Mouse (Mus musculus) liver, embryonic 16.5 days (tissue): ENCODE data around the gene Yipf2. TPM values are rescaled to one million over a fixed set of nuclear protein-coding genes. Genes with fewer than 3 reads are reported as not detected.
"Not testable (repeated sequence)": the region's sequence is repeated elsewhere in the genome, so short reads cannot be mapped to it uniquely, and the experiment has no call there.

Experiments
- ATAC-seq: fragments of 200-750 bp; cut with Nextera tagmentation; 2 replicates; pipeline ENCODE4 v1.8.0; 2017; ENCODE audit warnings: low read depth, mild to moderate bottlenecking, moderate number of reproducible peaks, moderate library complexity
- H3K27ac ChIP-seq: fragments of 300-500 bp; sonication (generic); 2 replicates; pipeline ENCODE4 v1.5.1; 2014; ENCODE audit warnings: mild to moderate bottlenecking, low read length
- H3K27me3 ChIP-seq: fragments of 300-500 bp; sonication (generic); 2 replicates; pipeline ENCODE4 v1.6.1; 2014; ENCODE audit warnings: low read depth, low read length, mixed read lengths; ENCODE audit not compliant: control insufficient read depth, insufficient read depth
- H3K36me3 ChIP-seq: fragments of 300-500 bp; sonication (generic); 2 replicates; pipeline ENCODE4 v1.6.1; 2014; ENCODE audit warnings: mild to moderate bottlenecking; ENCODE audit not compliant: control insufficient read depth, insufficient read depth
- H3K4me1 ChIP-seq: fragments of 300-500 bp; sonication (generic); 2 replicates; pipeline ENCODE4 v1.6.1; 2014; ENCODE audit warnings: low read depth, low read length, mixed read lengths; ENCODE audit not compliant: control insufficient read depth
- H3K4me2 ChIP-seq: fragments of 300-500 bp; sonication (generic); 2 replicates; pipeline ENCODE4 v1.6.1; 2014; ENCODE audit warnings: low read depth, low read length, mixed read lengths
- H3K4me3 ChIP-seq: fragments of 300-500 bp; sonication (generic); 2 replicates; pipeline ENCODE4 v1.5.1; 2014; ENCODE audit warnings: low read depth, mild to moderate bottlenecking, low read length
- H3K9ac ChIP-seq: fragments of 300-500 bp; sonication (generic); 2 replicates; pipeline ENCODE4 v1.6.1; 2014; ENCODE audit warnings: low read depth, low read length
- H3K9me3 ChIP-seq: fragments of 300-500 bp; sonication (generic); replicated peaks from 2 replicates; pipeline ENCODE4 v1.6.1; 2016; ENCODE audit warnings: low read length; ENCODE audit not compliant: control insufficient read depth
- WGBS: fragments of 180-500 bp; shearing (Covaris S2); extraction: QIAGEN DNeasy Blood & Tissue Kit; methylation state at CpG from one replicate; pipeline ENCODE4 v1.1.7; 2014; ENCODE audit not compliant: insufficient replicate concordance; 5-methylcytosine and 5-hydroxymethylcytosine counted together
- polyA plus RNA-seq: library from polyadenylated mRNA; unstranded; fragments of >200 nt; fragmentation: Nextera tagmentation; extraction: Ambion mirVana; gene quantifications from 2 replicates; pipeline ENCODE4 v1.2.1, GENCODE M21; 2015

Gene Yipf2
- polyA plus RNA-seq, 1 experiment from 2014 or later: 12.5 TPM

DNA sequence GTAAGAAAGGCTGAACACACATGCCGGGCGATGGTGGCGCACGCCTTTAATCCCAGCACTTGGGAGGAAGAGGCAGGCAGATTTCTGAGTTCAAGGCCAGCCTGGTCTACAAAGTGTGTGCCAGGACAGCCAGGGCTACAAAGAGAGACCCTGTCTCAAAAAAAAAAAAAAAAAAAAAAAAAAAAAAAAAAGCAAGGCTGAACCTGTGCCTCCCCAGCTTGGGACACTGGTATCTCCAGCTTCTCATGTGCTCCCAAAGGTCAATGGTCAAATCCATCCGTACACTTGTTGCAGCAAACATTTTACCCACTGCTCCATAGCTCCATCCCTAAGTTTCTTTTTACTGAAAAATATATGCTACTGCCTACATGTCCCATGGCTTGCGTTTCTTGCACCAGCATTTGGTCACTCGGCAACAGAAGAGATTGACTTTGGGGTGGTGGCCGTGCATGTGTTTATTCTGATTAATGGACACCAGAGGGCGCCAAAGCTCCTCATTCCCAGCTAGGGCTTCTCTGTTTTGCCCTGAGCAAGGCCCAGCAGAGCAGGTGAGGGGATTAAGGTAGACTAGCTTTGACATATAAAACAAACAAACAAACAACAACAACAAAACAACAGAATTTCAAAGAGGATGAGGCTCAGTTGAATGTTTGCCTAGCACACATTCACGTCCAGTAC is 9.2 kb upstream of the Yipf2 start:
- Histone ChIP-seq H3K9me3 (no peaks in the 10 kb centered on the region), H3K27ac (no peak overlapping the region), H3K4me2 (no peak overlapping the region), H3K27me3 (no peaks in the 10 kb centered on the region), H3K4me1 (peaks cover 14% of the 10 kb centered on the region), H3K4me3 (no peak overlapping the region), H3K9ac (no peak overlapping the region), H3K36me3 (no peaks in the 10 kb centered on the region)
- peak; percentile 64 for ATAC-seq
- 49% methylated on average over 10 of the region's 10 CpGs for WGBS

DNA sequence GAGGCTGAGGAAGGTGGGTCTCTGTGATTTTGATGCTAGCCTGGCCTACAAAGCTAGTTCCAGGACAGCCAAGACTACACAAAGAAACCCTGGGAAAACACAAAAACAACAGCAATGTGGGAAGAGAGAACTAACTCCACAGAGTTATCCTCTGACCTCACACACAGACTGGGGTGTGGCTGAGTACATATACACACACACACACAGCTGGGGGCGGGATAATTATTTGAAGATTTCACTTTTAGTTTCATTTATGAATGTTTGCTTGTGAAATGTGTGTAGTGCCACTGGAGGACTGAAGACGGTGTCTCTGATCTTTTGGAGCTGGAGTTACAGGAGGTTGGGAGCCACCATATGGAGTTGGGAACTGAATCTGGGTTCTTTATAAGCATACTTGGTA is 8.4 kb upstream of the Yipf2 start:
- WGBS: 63% methylated on average over 2 of the region's 2 CpGs
- no peaks in the 10 kb centered on the region for H3K27me3 ChIP-seq
- H3K36me3 ChIP-seq: no peaks in the 10 kb centered on the region
- peaks cover 14% of the 10 kb centered on the region for H3K4me1 ChIP-seq
- H3K4me2 ChIP-seq: no peak overlapping the region
- H3K4me3 ChIP-seq: no peak overlapping the region
- no peak overlapping the region for H3K27ac ChIP-seq
- H3K9ac ChIP-seq: no peak overlapping the region
- H3K9me3 ChIP-seq: no peaks in the 10 kb centered on the region
- no peak for ATAC-seq

DNA sequence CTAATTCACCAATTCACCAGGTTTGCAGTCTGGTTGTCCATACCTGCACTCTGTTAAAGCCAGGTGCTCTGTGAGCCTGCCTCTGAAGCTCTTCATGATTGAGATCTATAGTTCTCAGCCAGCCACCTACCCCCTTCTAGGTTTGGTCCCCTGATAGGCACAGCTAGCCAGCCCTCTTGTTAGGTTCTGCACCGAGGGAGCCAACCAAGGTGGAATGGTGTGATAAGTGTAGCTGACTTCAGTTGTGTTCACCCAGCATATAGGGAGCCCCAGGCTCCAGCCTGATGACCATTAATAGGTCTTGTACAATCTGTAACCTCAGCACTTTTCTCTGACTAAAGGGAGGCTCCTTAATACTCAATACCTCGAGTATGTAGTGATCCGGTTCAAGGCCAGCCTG is 7.6 kb upstream of the Yipf2 start:
- peaks cover 14% of the 10 kb centered on the region for H3K4me1 ChIP-seq
- no peaks in the 10 kb centered on the region for H3K9me3 ChIP-seq
- WGBS: 41% methylated on average over 3 of the region's 3 CpGs
- H3K9ac ChIP-seq: no peak overlapping the region
- ATAC-seq: peak; percentile 68
- no peak overlapping the region for H3K4me3 ChIP-seq
- H3K36me3 ChIP-seq: no peaks in the 10 kb centered on the region
- no peaks in the 10 kb centered on the region for H3K27me3 ChIP-seq
- H3K27ac ChIP-seq: no peak overlapping the region
- H3K4me2 ChIP-seq: no peak overlapping the region

DNA sequence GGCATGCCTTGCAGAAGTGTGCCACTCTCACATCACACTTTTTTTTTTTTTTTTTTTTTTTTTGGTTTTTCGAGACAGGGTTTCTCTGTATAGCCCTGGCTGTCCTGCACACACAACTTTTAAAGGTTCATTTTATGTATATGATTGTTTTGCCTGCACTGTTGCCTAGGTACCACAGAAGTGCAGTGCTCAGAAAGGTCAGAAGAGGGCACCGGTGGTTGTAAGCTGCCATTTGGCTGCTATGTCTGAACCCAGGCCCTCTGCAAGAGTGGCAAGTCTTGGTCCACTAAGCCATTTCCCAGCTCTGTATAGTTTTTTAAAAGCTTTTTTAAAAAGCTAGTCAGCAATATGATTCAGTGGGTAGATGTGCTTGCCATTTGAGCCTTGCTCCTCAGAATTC is 5.6 kb upstream of the Yipf2 start:
- Histone ChIP-seq H3K9me3 (no peaks in the 10 kb centered on the region), H3K27me3 (no peaks in the 10 kb centered on the region), H3K4me1 (peaks cover 29% of the 10 kb centered on the region), H3K27ac (no peak overlapping the region), H3K4me3 (no peak overlapping the region), H3K4me2 (no peak overlapping the region), H3K36me3 (no peaks in the 10 kb centered on the region), H3K9ac (no peak overlapping the region)
- no peak for ATAC-seq
- WGBS: 27% methylated on average over 2 of the region's 2 CpGs

DNA sequence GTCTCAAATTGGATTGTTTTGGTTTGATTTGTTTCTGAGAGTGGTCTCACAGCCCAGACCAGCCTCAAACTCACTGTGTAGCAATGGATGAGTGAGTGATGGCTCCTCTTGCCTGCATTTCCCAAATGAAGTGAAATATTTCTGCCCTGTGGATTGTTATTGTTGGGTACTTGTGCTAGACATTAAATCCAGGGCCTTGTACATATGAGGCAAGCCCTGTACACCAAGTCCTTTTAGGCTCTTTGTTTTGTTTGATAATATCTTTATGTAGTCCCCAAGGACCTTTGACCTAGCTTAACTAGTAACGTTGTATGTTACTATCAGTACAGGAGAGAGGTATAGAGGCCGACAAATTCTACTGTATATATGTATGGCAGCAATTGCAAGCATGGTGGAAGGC is 2.2 kb upstream of the Yipf2 start:
- 81% methylated on average over 2 of the region's 2 CpGs for WGBS
- H3K36me3 ChIP-seq: no peaks in the 10 kb centered on the region; the same call in 1 of the 2 replicates

DNA sequence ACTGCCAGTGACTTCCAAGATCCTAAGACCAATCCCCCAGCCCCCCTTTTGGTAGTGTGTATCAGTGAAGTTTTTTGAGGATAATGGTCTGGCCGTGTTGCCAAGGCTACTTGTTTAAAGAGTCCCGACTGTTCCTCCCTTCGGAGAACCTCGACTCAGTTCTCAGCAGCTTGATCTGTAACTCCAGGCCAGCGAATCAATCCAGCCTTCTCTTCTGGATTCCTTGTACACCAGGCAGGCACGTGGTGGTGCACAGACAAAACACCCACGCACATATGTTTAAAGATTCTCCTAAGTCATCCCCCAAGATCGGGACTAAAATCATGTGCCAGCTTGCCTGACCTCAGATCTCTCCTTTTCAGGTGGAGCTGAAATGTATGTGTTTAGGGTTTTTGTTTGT is 1.7 kb upstream of the Yipf2 start:
- H3K4me2 ChIP-seq: peak overlapping the region; percentile 97
- not testable (repeated sequence) for ATAC-seq, H3K27me3 ChIP-seq, H3K27ac ChIP-seq, H3K9ac ChIP-seq, H3K4me3 ChIP-seq, H3K9me3 ChIP-seq, H3K36me3 ChIP-seq
- H3K4me1 ChIP-seq: peaks cover 24% of the 10 kb centered on the region
- WGBS: 79% methylated on average over 8 of the region's 8 CpGs

More for the DNA sequence above, 2.2 kb upstream of the Yipf2 start:
- Histone ChIP-seq H3K27ac (no peak overlapping the region), H3K27me3 (no peaks in the 10 kb centered on the region), H3K4me1 (peaks cover 27% of the 10 kb centered on the region), H3K9ac (no peak overlapping the region), H3K9me3 (no peaks in the 10 kb centered on the region), H3K4me3 (no peak overlapping the region), H3K4me2 (no peak overlapping the region)
- ATAC-seq: no peak

DNA sequence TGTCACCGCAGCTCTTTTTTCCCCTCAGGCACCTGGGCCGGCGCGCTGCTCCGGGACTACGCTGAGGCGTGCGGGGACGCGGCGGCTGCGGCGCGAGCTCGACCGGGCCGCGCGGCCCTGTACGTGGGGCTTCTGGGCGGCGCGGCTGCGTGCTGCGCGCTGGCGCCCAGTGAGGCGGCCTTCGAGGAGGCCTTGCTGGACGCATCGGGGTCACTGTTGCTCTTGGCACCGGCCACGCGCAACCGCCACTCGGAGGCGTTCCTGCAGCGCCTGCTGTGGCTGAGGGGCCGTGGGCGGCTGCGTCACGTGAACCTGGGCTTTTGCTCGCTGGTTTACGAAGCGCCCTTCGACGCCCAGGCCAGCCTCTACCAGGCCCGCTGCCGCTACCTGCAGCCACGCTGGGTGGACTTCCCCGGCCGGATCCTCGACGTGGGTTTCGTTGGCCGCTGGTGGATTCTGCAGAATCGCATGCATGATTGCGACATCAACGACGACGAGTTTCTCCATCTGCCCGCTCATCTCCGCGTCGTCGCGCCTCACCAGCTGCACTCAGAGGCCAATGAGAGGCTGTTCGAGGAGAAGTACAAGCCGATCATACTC is 594 bp upstream of the Yipf2 start:
- peak overlapping the region; percentile 87 for H3K27ac ChIP-seq
- peak overlapping the region; percentile 97 for H3K4me2 ChIP-seq
- peak; percentile 68 for ATAC-seq
- H3K4me1 ChIP-seq: peaks cover 24% of the 10 kb centered on the region
- H3K9me3 ChIP-seq: no peaks in the 10 kb centered on the region
- H3K36me3 ChIP-seq: peaks cover 14% of the 10 kb centered on the region
- H3K4me3 ChIP-seq: peak overlapping the region; percentile 93
- no peaks in the 10 kb centered on the region for H3K27me3 ChIP-seq
- peak overlapping the region; percentile 91 for H3K9ac ChIP-seq
- under 1% methylated on average over 65 of the region's 69 CpGs for WGBS

DNA sequence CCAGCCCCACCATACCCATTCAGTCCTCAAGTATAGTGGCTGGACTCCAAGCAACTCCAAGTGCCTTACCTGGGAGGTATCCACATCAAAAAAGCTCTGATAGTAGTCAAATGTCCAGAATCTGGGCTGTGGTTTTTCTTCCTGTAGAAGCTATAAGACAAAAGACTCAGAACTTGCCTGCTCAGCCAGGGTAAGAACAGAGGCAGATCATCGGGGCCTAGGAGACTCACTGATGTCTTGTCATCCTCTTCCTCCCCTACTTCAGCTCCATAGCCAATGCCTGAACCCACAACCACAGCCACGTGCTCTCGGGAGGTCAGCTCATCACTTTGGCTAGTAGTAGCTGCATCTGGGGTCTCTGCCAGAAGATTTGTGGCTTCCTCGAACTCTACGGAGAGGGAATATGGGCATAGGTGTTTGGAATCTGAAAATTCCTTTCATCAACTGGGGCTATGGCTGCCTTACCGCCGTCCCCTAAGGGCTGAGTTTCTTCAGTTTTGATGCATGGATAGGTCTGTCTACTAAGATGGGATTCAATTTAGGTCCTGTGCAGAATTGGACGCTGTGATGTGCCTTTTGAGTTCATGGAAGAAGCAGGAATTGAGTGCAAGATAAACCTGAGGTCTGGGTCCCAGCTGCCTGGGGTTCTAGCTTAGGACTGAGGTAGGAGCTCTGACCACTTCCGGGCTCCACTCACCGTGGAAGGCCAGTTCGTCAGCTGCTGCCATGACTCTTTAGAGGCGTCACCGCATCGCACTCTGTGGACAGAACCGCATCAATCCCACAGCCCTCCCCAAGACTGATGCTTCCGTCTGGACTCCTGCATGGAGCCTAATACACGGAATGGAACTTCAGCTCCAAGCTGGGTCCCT is 561 bp downstream of the Yipf2 start:
- Histone ChIP-seq H3K4me3 (peak overlapping the region; percentile 93), H3K4me1 (peaks cover 24% of the 10 kb centered on the region), H3K9ac (peak overlapping the region; percentile 91), H3K36me3 (peaks cover 25% of the 10 kb centered on the region), H3K27ac (peak overlapping the region; percentile 64), H3K4me2 (peak overlapping the region; percentile 97), H3K27me3 (no peaks in the 10 kb centered on the region), H3K9me3 (no peaks in the 10 kb centered on the region)
- 14% methylated on average over 17 of the region's 17 CpGs for WGBS
- peak; percentile 31 for ATAC-seq
